ENCODE assay signal across 14 mouse cellular contexts in the genomic region with DNA sequence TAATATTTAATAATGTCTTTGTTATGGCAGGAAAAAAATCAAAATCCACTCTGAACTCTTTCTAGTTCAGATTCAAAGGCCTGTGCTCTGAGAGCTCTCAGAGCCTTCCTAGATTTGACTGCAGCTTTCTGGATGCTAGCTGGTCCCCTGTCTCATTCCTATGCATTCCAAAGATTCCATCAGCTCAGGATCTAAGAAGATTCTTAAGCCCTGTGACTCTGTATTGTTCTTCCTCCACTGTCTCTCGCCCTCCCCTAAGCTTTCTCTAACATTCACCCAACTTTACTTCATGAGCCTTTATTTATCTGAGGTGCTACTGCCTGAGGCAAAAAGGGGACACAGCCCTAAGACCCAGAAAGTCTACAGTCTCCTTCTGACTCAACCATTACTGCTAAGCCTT.
"Had no signal": no experiment of that assay in that cellular context is flagged by ENCODE, and none has a peak within 500 bp of the region (broad histone marks: within the 10 kb centered on the region; RNA-seq: fewer than 3 reads in every experiment).

No protein-coding gene starts in this region.

- H3K4me3 ChIP-seq: midbrain, embryonic 13.5 days; myocyte; neural tube, embryonic 13.5 days; neural tube, embryonic 15.5 days; stomach, embryonic 15.5 days had no signal

- ATAC-seq: midbrain, embryonic 13.5 days; midbrain, embryonic 16.5 days had no signal

- H3K9ac ChIP-seq: lung, embryonic 14.5 days; midbrain, embryonic 13.5 days; neural tube, embryonic 13.5 days; neural tube, embryonic 15.5 days; stomach, embryonic 15.5 days had no signal

- H3K4me2 ChIP-seq: lung, embryonic 14.5 days; midbrain, embryonic 11.5 days; midbrain, embryonic 13.5 days; neural tube, embryonic 13.5 days; neural tube, embryonic 15.5 days; stomach, embryonic 15.5 days had no signal

- H3K4me1 ChIP-seq: midbrain, embryonic 13.5 days; neural tube, embryonic 13.5 days; neural tube, embryonic 15.5 days; stomach, embryonic 15.5 days had no signal

- H3K36me3 ChIP-seq: midbrain, embryonic 13.5 days; neural tube, embryonic 13.5 days; neural tube, embryonic 15.5 days; stomach, embryonic 15.5 days had no signal

- H3K27me3 ChIP-seq: midbrain, embryonic 13.5 days; neural tube, embryonic 13.5 days; neural tube, embryonic 15.5 days; stomach, embryonic 15.5 days had no signal

- H3K9me3 ChIP-seq: midbrain, embryonic 13.5 days; neural tube, embryonic 13.5 days; neural tube, embryonic 15.5 days; stomach, embryonic 15.5 days had no signal

- H3K27ac ChIP-seq: midbrain, embryonic 13.5 days; neural tube, embryonic 13.5 days; neural tube, embryonic 15.5 days; stomach, embryonic 15.5 days; stomach, postnatal 0 days had no signal

- DNase-seq: retina, postnatal 1 day; spleen, adult 18-20 months; thymus, adult 2 months; thymus, postnatal 25 days; thymus, postnatal 4 days had no signal
